Mouse (Mus musculus) c-Kit-positive CD71-positive TER-119-positive erythroid progenitor cells, embryonic 14.5 days (primary cell): ENCODE results near the gene Lamc3.

Experiments
- DNase-seq: peaks from one replicate; pipeline ENCODE4 v3.0.0-alpha.2; 2013; ENCODE audit warnings: low spot score

Gene Lamc3

GRCm38 (mm10) chr2:31935054-31935453, 48.0 kb downstream of the Lamc3 start:
- DNase-seq = no peak

- no peak for DNase-seq
Observed at GRCm38 (mm10) chr2:31938298-31938697, 51.2 kb downstream of the Lamc3 start.

GRCm38 (mm10) chr2:31943011-31943410, 55.9 kb downstream of the Lamc3 start:
- no peak for DNase-seq

- no peak for DNase-seq
Observed at GRCm38 (mm10) chr2:31945580-31945979, 58.5 kb downstream of the Lamc3 start.

GRCm38 (mm10) chr2:31948392-31948791, 61.3 kb downstream of the Lamc3 start:
- DNase-seq = no peak

GRCm38 (mm10) chr2:31948801-31949200, 61.7 kb downstream of the Lamc3 start:
- no peak for DNase-seq

GRCm38 (mm10) chr2:31950058-31950871, 63.2 kb downstream of the Lamc3 start, which contains the start of gene Aif1l:
TSS of gene Aif1l (plus strand) at chr2:31950139.
- no peak for DNase-seq

GRCm38 (mm10) chr2:31950966-31951365, 63.9 kb downstream of the Lamc3 start:
- DNase-seq = no peak

- no peak for DNase-seq
Observed at GRCm38 (mm10) chr2:31952236-31952635, 65.1 kb downstream of the Lamc3 start.

- no peak for DNase-seq
Observed at GRCm38 (mm10) chr2:31952725-31953124, 65.6 kb downstream of the Lamc3 start.

GRCm38 (mm10) chr2:31953687-31954086, 66.6 kb downstream of the Lamc3 start:
- DNase-seq = no peak

GRCm38 (mm10) chr2:31954779-31955181, 67.7 kb downstream of the Lamc3 start:
- no peak for DNase-seq

GRCm38 (mm10) chr2:31955686-31956085, 68.6 kb downstream of the Lamc3 start:
- no peak for DNase-seq

- DNase-seq = no peak
Observed at GRCm38 (mm10) chr2:31957211-31957610, 70.1 kb downstream of the Lamc3 start.

- no peak for DNase-seq
Observed at GRCm38 (mm10) chr2:31960986-31961385, 73.9 kb downstream of the Lamc3 start.

GRCm38 (mm10) chr2:31961791-31962222, 74.7 kb downstream of the Lamc3 start:
- no peak for DNase-seq

GRCm38 (mm10) chr2:31962501-31963224, 75.6 kb downstream of the Lamc3 start:
- DNase-seq = no peak

GRCm38 (mm10) chr2:31963491-31963890, 76.4 kb downstream of the Lamc3 start:
- DNase-seq = no peak

GRCm38 (mm10) chr2:31964191-31964590, 77.1 kb downstream of the Lamc3 start:
- no peak for DNase-seq

- DNase-seq = peak; percentile 54
Observed at GRCm38 (mm10) chr2:31965110-31965509, 78.0 kb downstream of the Lamc3 start.

GRCm38 (mm10) chr2:31966801-31967200, 79.7 kb downstream of the Lamc3 start:
- DNase-seq = no peak

GRCm38 (mm10) chr2:31972589-31972988, 85.5 kb downstream of the Lamc3 start:
- DNase-seq = no peak

- peak; percentile 98 for DNase-seq
Observed at GRCm38 (mm10) chr2:31974141-31974808, 87.2 kb downstream of the Lamc3 start, which contains the start of gene Nup214. TSS of gene Nup214 (plus strand) at chr2:31974436.
